Mouse (Mus musculus) liver, adult 2 months (tissue): ENCODE results near the gene 1700024G13Rik.

Experiments used
- CTCF ChIP-seq: fragments of 200-500 bp; IDR thresholded peaks from 2 replicates; pipeline ENCODE4 v1.5.1; 2011; ENCODE audit warnings: low read depth, low read length, control low read depth
- POLR2A ChIP-seq: fragments of 200-500 bp; IDR thresholded peaks from 2 replicates; pipeline ENCODE4 v1.6.1; 2011; ENCODE audit warnings: low read length, control low read depth; ENCODE audit not compliant: insufficient read depth; ENCODE audit errors: extremely low read depth

DNA sequence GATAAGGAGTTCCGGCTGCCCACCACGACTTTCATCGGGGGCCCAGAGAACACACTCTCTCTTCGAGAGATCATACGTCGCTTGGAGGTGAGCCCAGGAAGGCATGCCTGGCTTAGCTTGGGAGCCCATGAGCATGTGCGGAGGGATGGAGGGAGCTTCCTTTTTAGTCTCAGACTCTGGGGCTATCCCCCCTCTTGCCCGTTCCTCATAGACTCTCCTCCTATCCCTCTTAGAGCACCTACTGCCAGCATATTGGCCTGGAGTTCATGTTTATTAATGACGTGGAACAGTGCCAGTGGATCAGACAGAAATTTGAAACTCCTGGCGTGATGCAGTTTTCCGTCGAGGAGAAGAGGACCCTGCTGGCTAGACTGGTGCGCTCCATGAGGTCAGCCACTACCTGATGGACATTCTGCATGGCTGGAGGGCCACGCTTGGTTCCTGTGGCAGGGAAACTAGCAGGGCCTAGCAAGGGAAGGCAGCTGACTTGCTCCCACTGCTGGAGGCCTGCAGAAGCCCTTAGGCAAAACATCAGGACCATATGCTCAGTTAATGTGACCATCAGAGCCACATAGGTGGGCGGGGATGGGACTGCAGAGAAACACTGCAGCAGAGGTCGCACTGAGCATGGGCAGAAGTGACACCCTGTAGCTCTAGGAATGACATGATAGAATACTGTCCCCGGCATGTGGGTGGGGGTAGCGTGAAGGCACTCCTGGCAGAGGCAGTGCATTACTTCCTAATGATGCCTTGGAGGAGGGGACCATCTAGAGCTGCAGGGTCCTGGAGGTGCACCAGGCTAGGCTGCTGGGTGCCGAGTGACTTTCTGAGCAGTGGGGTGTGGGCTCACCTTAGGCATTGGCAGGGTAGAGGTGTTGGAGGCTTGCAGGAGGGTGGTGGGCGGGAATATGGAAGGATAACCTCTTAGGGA lies 55.4 kb downstream of the 1700024G13Rik start:
- TF ChIP-seq CTCF (no peak), POLR2A (no peak)
